Mouse (Mus musculus) liver, postnatal 0 days (tissue): ENCODE data around the gene Hnrnph1. TPM values are rescaled to one million over a fixed set of nuclear protein-coding genes. Genes with fewer than 3 reads are reported as not detected.
A peak's percentile ranks its signal among the peaks of the same experiment; 100 is the strongest.

Experiments
- ATAC-seq: fragments of 200-750 bp; cut with Nextera tagmentation; 2 replicates; pipeline ENCODE4 v1.8.0; 2017; ENCODE audit warnings: mild to moderate bottlenecking, moderate library complexity
- DNase-seq: peaks from one replicate; pipeline ENCODE4 v3.0.0-alpha.2; 2016
- H3K27ac ChIP-seq: fragments of 300-500 bp; sonication (generic); 2 replicates; pipeline ENCODE4 v1.5.1; 2014; ENCODE audit warnings: antibody characterized with exemption, moderate library complexity, mild to moderate bottlenecking, low read depth
- H3K27me3 ChIP-seq: fragments of 300-500 bp; sonication (generic); 2 replicates; pipeline ENCODE4 v1.6.1; 2014; ENCODE audit warnings: low read length, control low read depth, mixed read lengths; ENCODE audit not compliant: insufficient read depth
- H3K36me3 ChIP-seq: fragments of 300-500 bp; sonication (generic); replicated peaks from 2 replicates; pipeline ENCODE4 v1.6.1; 2014; ENCODE audit warnings: mild to moderate bottlenecking, control low read depth, low read length, moderate library complexity, mixed read lengths; ENCODE audit not compliant: insufficient read depth
- H3K4me1 ChIP-seq: fragments of 300-500 bp; sonication (generic); 2 replicates; pipeline ENCODE4 v1.6.1; 2014; ENCODE audit warnings: antibody characterized with exemption, mild to moderate bottlenecking, control low read depth; ENCODE audit not compliant: insufficient read depth
- H3K4me2 ChIP-seq: fragments of 300-500 bp; sonication (generic); 2 replicates; pipeline ENCODE4 v1.6.1; 2014; ENCODE audit warnings: low read depth, mild to moderate bottlenecking, low read length, moderate library complexity, mixed read lengths
- H3K4me3 ChIP-seq: fragments of 300-500 bp; sonication (generic); 2 replicates; pipeline ENCODE4 v1.5.1; 2014; ENCODE audit warnings: low read depth, low read length
- H3K9ac ChIP-seq: fragments of 300-500 bp; sonication (generic); replicated peaks from 2 replicates; pipeline ENCODE4 v1.6.1; 2014; ENCODE audit warnings: mild to moderate bottlenecking, moderate library complexity
- H3K9me3 ChIP-seq: fragments of 300-500 bp; sonication (generic); 2 replicates; pipeline ENCODE4 v1.6.1; 2016; ENCODE audit warnings: mild to moderate bottlenecking, control low read depth, low read length, mixed read lengths
- CTCF ChIP-seq: sonication (generic); IDR thresholded peaks from 2 replicates; pipeline ENCODE4 v1.5.1; 2016; ENCODE audit warnings: antibody characterized with exemption, low read depth
- EP300 ChIP-seq: IDR thresholded peaks from 2 replicates; pipeline ENCODE4 v1.6.1; 2016; ENCODE audit warnings: antibody characterized with exemption, low read depth, mild to moderate bottlenecking
- WGBS: fragments of 180-500 bp; shearing (Covaris S2); extraction: QIAGEN DNeasy Blood & Tissue Kit; methylation state at CpG from one replicate; pipeline ENCODE4 v1.1.7; 2014; ENCODE audit not compliant: insufficient replicate concordance; 5-methylcytosine and 5-hydroxymethylcytosine counted together
- microRNA counts: library from miRNA; unstranded; fragments of <30 nt; microRNA quantifications from one replicate; lab custom pipeline; 2015
- microRNA-seq: library from miRNA; unstranded; fragments of <30 nt; microRNA quantifications from one replicate; pipeline ENCODE4, GENCODE M21; 2016
- polyA plus RNA-seq: library from polyadenylated mRNA; unstranded; fragments of >200 nt; fragmentation: Nextera tagmentation; extraction: Ambion mirVana; gene quantifications from 2 replicates; pipeline ENCODE4 v1.2.1, GENCODE M21; 2015

Hnrnph1 gene
- polyA plus RNA-seq, 1 experiment from 2014 or later = 70.1 TPM

DNA sequence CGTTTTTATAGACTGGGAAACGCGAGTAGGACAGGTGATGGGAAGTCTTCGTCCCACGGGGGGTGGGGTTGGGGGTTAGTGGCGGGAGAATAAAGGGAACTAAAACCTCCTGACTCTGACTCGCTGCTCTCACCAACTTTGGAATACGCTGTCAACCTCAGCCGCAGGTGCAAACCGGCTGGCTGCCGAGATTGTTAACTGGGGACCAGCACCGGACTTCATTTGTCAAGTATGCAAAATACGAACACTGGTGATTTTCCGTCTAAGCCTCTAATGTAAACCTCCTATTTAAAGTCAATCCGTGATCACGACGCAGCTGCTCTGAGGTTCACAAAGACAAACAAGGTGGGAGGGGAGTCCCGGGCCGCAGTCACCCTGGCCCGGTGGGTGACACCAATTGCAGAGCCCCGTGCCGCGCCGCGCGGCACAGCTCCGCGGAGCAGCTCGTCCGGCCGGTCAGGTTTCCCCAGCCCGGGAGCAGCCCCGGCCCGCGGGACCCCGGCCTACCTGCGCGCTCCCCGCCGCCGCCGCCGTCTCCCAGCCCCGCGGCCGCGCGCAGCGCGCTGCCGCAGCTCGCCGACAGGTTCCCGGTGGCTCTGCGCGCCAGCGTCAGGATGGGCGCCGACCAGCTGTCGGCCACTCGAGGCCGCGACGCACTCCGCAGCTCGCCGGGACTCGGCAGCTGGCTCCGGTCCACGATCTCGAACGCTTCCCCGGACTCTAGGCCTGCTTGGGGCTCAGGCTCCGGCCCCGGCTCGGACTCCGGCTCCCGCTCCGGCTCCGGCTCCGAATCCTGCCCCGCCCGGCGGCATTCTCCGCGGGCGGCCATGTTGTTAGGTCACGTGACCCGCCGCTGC lies 53.7 kb downstream of the Hnrnph1 start, which contains the start of gene Rufy1:
TSS of gene Rufy1 (minus strand) at position 849 of the 857 bp plus-strand sequence.
- Histone ChIP-seq H3K9me3 (no peaks in the 10 kb centered on the region), H3K27ac (peak within 1 kb of the TSS; percentile 96), H3K4me1 (peaks cover 8% of the 10 kb centered on the region), H3K4me2 (peak within 1 kb of the TSS; percentile 87), H3K27me3 (no peaks in the 10 kb centered on the region), H3K9ac (peak within 1 kb of the TSS; percentile 95), H3K4me3 (peak within 1 kb of the TSS; percentile 87), H3K36me3 (no peaks in the 10 kb centered on the region)
- no peak for TF ChIP-seq EP300
- 0 out of 2 replicates have a peak, but pooled peaks have one; percentile 15 for TF ChIP-seq CTCF
- ATAC-seq (peak; percentile 89), DNase-seq (peak; percentile 90)
- under 1% methylated on average over 67 of the region's 90 CpGs for WGBS

DNA sequence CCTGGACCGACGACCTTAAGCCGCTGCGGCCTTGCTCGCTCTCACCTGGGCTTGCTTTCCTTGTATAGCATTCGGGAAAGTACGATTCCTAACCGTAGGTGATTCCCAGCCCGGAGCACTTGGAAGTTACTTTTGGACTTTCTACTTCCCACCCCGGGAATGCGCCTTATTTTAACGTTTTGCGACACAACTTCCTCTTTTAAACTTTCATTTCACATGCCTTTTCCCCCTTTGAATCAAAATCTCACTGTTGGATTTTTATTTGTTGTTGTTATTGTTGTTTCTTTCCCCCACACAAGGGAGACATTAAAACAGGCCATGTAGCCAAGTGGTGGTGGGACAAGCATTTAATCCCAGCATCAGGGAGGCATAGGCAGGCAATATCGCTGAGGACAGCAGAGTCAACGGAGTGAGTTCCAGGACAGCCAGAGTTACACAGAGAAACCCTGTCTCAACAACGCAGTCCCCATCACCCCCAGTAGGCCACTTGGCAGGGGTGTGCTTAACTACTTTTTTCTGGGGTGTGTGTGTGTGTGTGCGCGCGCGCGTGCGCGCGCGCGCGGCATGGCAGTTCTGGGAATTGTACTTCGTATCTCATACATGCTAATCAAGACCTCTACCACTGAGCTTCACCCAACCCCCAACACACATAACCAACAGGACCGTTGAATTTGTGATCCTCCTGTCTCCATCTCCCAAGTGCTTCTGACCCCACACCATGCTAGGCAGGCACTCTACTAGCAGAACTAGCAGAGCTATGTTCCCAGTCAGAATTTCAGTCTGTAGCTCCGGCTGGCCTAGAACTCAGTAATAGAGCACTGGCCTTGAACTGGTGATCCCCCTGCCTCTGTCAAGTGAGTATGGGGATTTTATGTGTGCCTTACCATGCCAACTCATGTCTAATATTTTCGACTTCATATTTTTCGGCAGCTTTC lies 54.6 kb downstream of the Hnrnph1 start:
- Histone ChIP-seq H3K4me1 (peaks cover 8% of the 10 kb centered on the region), H3K36me3 (no peaks in the 10 kb centered on the region), H3K27ac (peak overlapping the region; percentile 96), H3K4me2 (peak overlapping the region; percentile 87), H3K9me3 (no peaks in the 10 kb centered on the region), H3K27me3 (no peaks in the 10 kb centered on the region), H3K9ac (peak overlapping the region; percentile 95), H3K4me3 (peak overlapping the region; percentile 87)
- DNase-seq (peak; percentile 44), ATAC-seq (peak; percentile 35)
- whole genome bisulfite sequencing = 24% methylated on average over 32 of the region's 32 CpGs
- TF ChIP-seq EP300 (no peak), CTCF (no peak)

DNA sequence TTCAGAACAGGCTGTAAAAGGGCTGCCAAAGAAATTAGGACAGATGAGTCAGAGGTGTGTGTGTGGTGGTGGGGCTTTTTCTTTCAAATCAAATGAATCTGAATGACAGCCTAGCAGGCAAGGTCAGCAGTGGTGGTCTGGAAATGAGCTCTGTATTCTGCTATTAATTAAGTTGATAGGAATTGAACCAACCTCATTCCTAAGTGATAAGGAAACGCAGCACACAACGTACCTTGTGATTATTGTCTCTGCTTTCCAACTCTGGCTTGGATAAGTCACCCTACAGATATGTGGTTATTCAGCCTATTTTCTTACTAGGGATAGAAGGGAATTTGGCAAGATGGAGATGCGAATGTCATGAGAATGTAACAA lies 55.3 kb downstream of the Hnrnph1 start:
- ATAC-seq (no peak), DNase-seq (no peak)
- TF ChIP-seq CTCF (no peak), EP300 (no peak)
- H3K4me2 ChIP-seq = 0 out of 2 replicates have a peak overlapping the region, but pooled peaks have one; percentile 87
- H3K36me3 ChIP-seq = no peaks in the 10 kb centered on the region
- 77% methylated on average over 3 of the region's 3 CpGs for WGBS
- no peak overlapping the region for H3K4me3 ChIP-seq
- H3K27me3 ChIP-seq = no peaks in the 10 kb centered on the region
- H3K9ac ChIP-seq = peak overlapping the region; percentile 95; the same call in 1 of the 2 replicates
- peaks cover 8% of the 10 kb centered on the region for H3K4me1 ChIP-seq
- H3K27ac ChIP-seq = no peak overlapping the region
- H3K9me3 ChIP-seq = no peaks in the 10 kb centered on the region

DNA sequence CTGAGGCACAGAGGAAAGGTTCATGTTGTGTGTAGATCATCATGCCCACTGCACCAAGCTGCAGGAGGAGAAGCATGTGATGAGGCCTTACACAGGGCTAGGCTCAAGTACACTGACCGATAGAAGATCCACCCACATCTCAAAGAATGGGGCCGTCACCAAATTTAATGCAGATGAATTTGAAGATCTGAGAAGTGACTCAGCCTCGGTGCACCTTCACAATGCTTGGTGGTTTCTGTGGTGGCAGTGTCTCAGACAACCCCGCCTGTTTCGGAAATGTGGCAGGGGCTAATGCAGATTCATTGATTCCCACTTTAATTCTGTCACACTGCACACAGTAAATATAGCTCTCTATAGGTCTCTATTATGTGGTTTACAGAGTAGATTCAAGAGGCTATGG lies 56.1 kb downstream of the Hnrnph1 start:
- H3K27ac ChIP-seq = no peak overlapping the region
- H3K9me3 ChIP-seq = no peaks in the 10 kb centered on the region
- no peak overlapping the region for H3K9ac ChIP-seq
- H3K4me2 ChIP-seq = no peak overlapping the region
- H3K4me1 ChIP-seq = peaks cover 13% of the 10 kb centered on the region
- 69% methylated on average over 5 of the region's 5 CpGs for WGBS
- H3K4me3 ChIP-seq = no peak overlapping the region
- TF ChIP-seq EP300 (no peak), CTCF (no peak)
- DNase-seq (no peak), ATAC-seq (no peak)
- H3K36me3 ChIP-seq = no peaks in the 10 kb centered on the region
- H3K27me3 ChIP-seq = no peaks in the 10 kb centered on the region

MicroRNAs within 50 kb of the gene (microRNA counts, 519-probe panel; counts per million panel counts)
- microRNA mmu-miR-804 (lab: Ali Mortazavi, UCI) = 3,887 counts per million, percentile 43 among the panel's probes with 10 or more counts

Small RNA genes lying within 50 kb of the gene (microRNA-seq; reads per million reads assigned to microRNA genes)
- gene Mir804 = not detected

Other genes with a start within 250 kb of the Hnrnph1 start
- 8.9 and 9.1 TPM in 2 replicates for gene Tbc1d9b, start 245.6 kb upstream of the Hnrnph1 start, polyA plus RNA-seq
- gene Mrnip, start 202.5 kb upstream of the Hnrnph1 start, polyA plus RNA-seq = 5.0 and 5.1 TPM in 2 replicates
- gene Sqstm1, start 166.2 kb upstream of the Hnrnph1 start, polyA plus RNA-seq = 154 and 172 TPM in 2 replicates
- 17.2 and 18.6 TPM in 2 replicates for gene Mgat4b, start 166.1 kb upstream of the Hnrnph1 start, polyA plus RNA-seq
- 0.68 and 0.89 TPM in 2 replicates for gene Ltc4s, start 138.4 kb upstream of the Hnrnph1 start, polyA plus RNA-seq
- 1.6 TPM in 2 replicates for gene Maml1, start 84.7 kb upstream of the Hnrnph1 start, polyA plus RNA-seq
- 125 and 130 TPM in 2 replicates for gene Canx, start 51.3 kb upstream of the Hnrnph1 start, polyA plus RNA-seq
- gene Cby3, start 22.5 kb upstream of the Hnrnph1 start, polyA plus RNA-seq = 0.21 TPM in 1 of 2 replicates, not detected in the other
- 7.1 and 7.9 TPM in 2 replicates for gene Rufy1, start 54.1 kb downstream of the Hnrnph1 start, polyA plus RNA-seq
- 2.2 and 2.3 TPM in 2 replicates for gene Adamts2, start 225.1 kb downstream of the Hnrnph1 start, polyA plus RNA-seq